Mouse (Mus musculus) MEL (cell line): ENCODE data around the gene Ppp2r1b.

Experiments used
- CHD2 ChIP-seq: IDR thresholded peaks from 2 replicates; pipeline ENCODE4 v1.6.1; 2011; ENCODE audit warnings: low read length, improper control_type of control experiment
- CTCF ChIP-seq, 3 experiments: IDR thresholded peaks in 2 of 3; conservative IDR thresholded peaks in 1 of 3; 2 replicates each; pipeline ENCODE4 v1.5.1; 2011 to 2012; ENCODE audit warnings: low read length in 3 of 3, low read depth in 2 of 3, mild to moderate bottlenecking in 2 of 3, improper control_type of control experiment in 1 of 3, inconsistent platforms in 1 of 3, mixed read lengths in 1 of 3, moderate library complexity in 1 of 3; ENCODE audit not compliant: control insufficient read depth in 1 of 3, insufficient read depth in 1 of 3, poor library complexity in 1 of 3, severe bottlenecking in 1 of 3
- GATA1 ChIP-seq: IDR thresholded peaks from 2 replicates; pipeline ENCODE4 v1.6.1; 2011; ENCODE audit warnings: low read depth, low read length, improper control_type of control experiment
- KAT2A ChIP-seq: conservative IDR thresholded peaks from 2 replicates; pipeline ENCODE4 v1.6.1; 2012; ENCODE audit warnings: low read depth, low read length, improper control_type of control experiment, inconsistent platforms
- MAFK ChIP-seq: IDR thresholded peaks from 2 replicates; pipeline ENCODE4 v1.6.1; 2011; ENCODE audit warnings: low read depth, mild to moderate bottlenecking, low read length, improper control_type of control experiment, borderline replicate concordance
- MYC ChIP-seq: IDR thresholded peaks from 2 replicates; pipeline ENCODE4 v1.6.1; 2011; ENCODE audit warnings: low read depth, mild to moderate bottlenecking, low read length, improper control_type of control experiment, moderate library complexity
- POLR2A ChIP-seq, 2 experiments: IDR thresholded peaks; 2 replicates each; pipeline ENCODE4 v1.6.1; 2011 to 2012; ENCODE audit warnings: low read length in 2 of 2, mild to moderate bottlenecking in 2 of 2, control low read depth in 1 of 2, improper control_type of control experiment in 1 of 2, low read depth in 1 of 2, moderate library complexity in 1 of 2; ENCODE audit not compliant: control insufficient read depth in 1 of 2, insufficient read depth in 1 of 2, poor library complexity in 1 of 2
- USF1 ChIP-seq: IDR thresholded peaks from 2 replicates; pipeline ENCODE4 v1.6.1; 2014; ENCODE audit warnings: low read depth, mild to moderate bottlenecking, inconsistent platforms, low read length, improper control_type of control experiment, moderate library complexity
- ZC3H11A ChIP-seq: IDR thresholded peaks from 2 replicates; pipeline ENCODE4 v1.6.1; 2012; ENCODE audit warnings: low read depth, mild to moderate bottlenecking, inconsistent platforms, low read length, improper control_type of control experiment
- ZKSCAN1 ChIP-seq: IDR thresholded peaks from 2 replicates; pipeline ENCODE4 v1.6.1; 2012; ENCODE audit warnings: low read depth, mild to moderate bottlenecking, inconsistent platforms, low read length, improper control_type of control experiment, moderate library complexity

DNA sequence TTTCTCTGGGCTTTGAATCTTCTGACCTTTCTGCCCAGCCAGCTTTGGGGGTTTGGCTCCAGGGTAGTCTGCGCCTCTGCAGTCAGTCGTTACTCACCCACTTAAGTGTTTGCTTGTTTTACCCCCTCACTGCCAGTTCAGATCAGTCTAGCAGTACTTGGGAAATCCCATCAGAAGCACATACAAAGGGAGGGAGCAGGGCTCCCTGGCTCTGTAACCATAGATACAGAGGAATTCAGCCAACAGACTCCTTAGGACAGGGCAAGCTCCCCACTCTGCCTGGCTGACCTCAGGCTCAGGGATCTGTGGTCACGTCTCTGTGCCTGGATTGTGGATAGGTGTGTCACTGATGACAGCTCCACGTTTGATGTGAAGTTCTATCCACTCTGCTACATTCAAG lies 42.2 kb downstream of the Ppp2r1b start:
- TF ChIP-seq POLR2A (IDR thresholded peaks at IDR 0.05; ENCODE audit: control insufficient read depth in 1 of 2, insufficient read depth in 1 of 2, low read depth in 1 of 2, low read length in 2 of 2, poor library complexity in 1 of 2) (no peak), MYC (no peak), KAT2A (no peak), ZC3H11A (no peak), ZKSCAN1 (no peak), MAFK (no peak), CHD2 (no peak), USF1 (no peak), GATA1 (no peak), CTCF (IDR thresholded peaks at IDR 0.05 in 2 of 3, conservative IDR thresholded peaks at IDR 0.05 in 1 of 3; ENCODE audit: control insufficient read depth in 1 of 3, insufficient read depth in 1 of 3, low read depth in 2 of 3, low read length in 3 of 3, poor library complexity in 1 of 3, severe bottlenecking in 1 of 3) (no peak)
